Mouse (Mus musculus): Measurements from ENCODE around the gene Onecut1. TPM values are rescaled to one million over a fixed set of nuclear protein-coding genes. Genes with fewer than 3 reads are reported as not detected.

Gene Onecut1
- total and polyA plus RNA-seq, 3 experiments: not detected

DNA sequence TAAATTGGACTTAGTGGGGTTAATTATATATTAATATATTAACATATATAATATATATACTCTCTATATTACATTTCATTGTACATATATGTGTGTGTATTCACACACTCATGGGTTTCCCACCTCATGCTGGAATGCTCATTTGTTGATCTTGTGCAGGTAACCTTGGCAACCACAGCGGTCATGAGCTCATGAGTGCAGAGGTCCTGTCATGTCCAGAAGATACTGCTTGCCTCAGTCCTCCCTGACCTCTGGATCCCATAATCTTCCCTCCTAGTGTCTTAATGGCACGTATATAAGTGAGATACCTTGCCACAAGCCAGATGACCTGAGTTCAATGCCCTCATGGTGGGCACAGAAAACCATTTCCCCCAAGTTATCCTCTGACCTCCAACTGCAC, 16.0 kb downstream of the Onecut1 start:
- no peak overlapping the region for H3K4me3 ChIP-seq (ENCODE audit: control insufficient read depth in 1 of 2, insufficient read depth in 1 of 2, low read depth in 2 of 2, low read length in 2 of 2)
- no peaks in the 10 kb centered on the region for H3K9me3 ChIP-seq (replicated peaks; ENCODE audit: insufficient read depth, low read length)
- TF ChIP-seq POLR2AphosphoS2 (IDR thresholded peaks at IDR 0.05; ENCODE audit: low read length): no peak
- TF ChIP-seq MXI1 (IDR thresholded peaks at IDR 0.05; ENCODE audit: low read depth, low read length): no peak
- TF ChIP-seq TAL1 (IDR thresholded peaks at IDR 0.05; ENCODE audit: low read length): no peak
- TF ChIP-seq CHD1 (IDR thresholded peaks at IDR 0.05; ENCODE audit: low read depth, low read length): no peak
- no peak for TF ChIP-seq SMC3 (IDR thresholded peaks at IDR 0.05; ENCODE audit: low read depth, low read length)
- TF ChIP-seq EP300 (IDR thresholded peaks at IDR 0.05; ENCODE audit: low read depth in 1 of 2, low read length in 2 of 2): no peak
- no peak for TF ChIP-seq ZMIZ1 (IDR thresholded peaks at IDR 0.05; ENCODE audit: low read depth, low read length)
- TF ChIP-seq GATA1 (IDR thresholded peaks at IDR 0.05; ENCODE audit: low read depth, low read length): no peak
- no peak for TF ChIP-seq RCOR1 (IDR thresholded peaks at IDR 0.05; ENCODE audit: low read depth, low read length)
- TF ChIP-seq TCF12 (IDR thresholded peaks at IDR 0.05; ENCODE audit: low read depth, low read length): no peak
- no peak for TF ChIP-seq ELF1 (IDR thresholded peaks at IDR 0.05; ENCODE audit: low read depth, low read length)
- no peak for TF ChIP-seq ZC3H11A (IDR thresholded peaks at IDR 0.05; ENCODE audit: low read depth, low read length)
- no peak for TF ChIP-seq TBP (IDR thresholded peaks at IDR 0.05; ENCODE audit: low read depth, low read length)
- TF ChIP-seq MAZ (IDR thresholded peaks at IDR 0.05; ENCODE audit: low read depth, low read length): no peak
- TF ChIP-seq MAX (IDR thresholded peaks at IDR 0.05; ENCODE audit: low read length): no peak
- no peak for TF ChIP-seq SIN3A (IDR thresholded peaks at IDR 0.05; ENCODE audit: low read length)
- TF ChIP-seq JUND (IDR thresholded peaks at IDR 0.05; ENCODE audit: low read depth, low read length): no peak
- TF ChIP-seq CHD2 (IDR thresholded peaks at IDR 0.05; ENCODE audit: low read length): no peak
- H3K27ac ChIP-seq (ENCODE audit: control insufficient read depth, low read depth, low read length): no peak overlapping the region
- H3K36me3 ChIP-seq (ENCODE audit: control insufficient read depth in 1 of 2, insufficient read depth in 2 of 2, low read length in 2 of 2): no peaks in the 10 kb centered on the region
- no peak overlapping the region for H3K9ac ChIP-seq (ENCODE audit: control insufficient read depth, low read depth, low read length, poor library complexity, severe bottlenecking)
- H3K4me1 ChIP-seq (ENCODE audit: control insufficient read depth in 1 of 2, insufficient read depth in 2 of 2, low read length in 2 of 2): no peaks in the 10 kb centered on the region
- no peaks in the 10 kb centered on the region for H3K79me2 ChIP-seq (ENCODE audit: control insufficient read depth, insufficient read depth, low read length, poor library complexity)
- H3K27me3 ChIP-seq (ENCODE audit: control insufficient read depth in 1 of 2, insufficient read depth in 2 of 2, low read length in 2 of 2): no peaks in the 10 kb centered on the region; a peak in 1 of 4 replicates
- no peak for DNase-seq (ENCODE audit: low read depth, low spot score)

DNA sequence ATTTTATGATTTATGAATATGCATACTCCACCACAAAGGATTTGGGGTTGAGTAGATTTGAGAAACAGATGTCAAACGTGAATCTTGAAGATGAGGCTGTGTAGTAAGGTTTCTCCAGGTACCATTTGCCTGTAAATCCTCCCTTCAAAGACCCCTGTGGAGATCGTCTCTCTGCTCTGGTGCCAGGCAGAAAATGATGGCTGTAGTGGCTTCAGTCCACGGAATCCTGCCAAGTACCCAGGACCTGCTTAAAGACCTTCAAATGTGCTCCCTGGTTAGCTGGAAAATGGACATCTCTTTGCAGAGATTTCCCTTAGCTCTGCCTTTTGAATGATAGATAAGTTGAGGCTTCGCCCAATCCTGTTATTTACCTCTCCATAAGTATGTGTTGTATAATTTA, 26.1 kb downstream of the Onecut1 start:
- no peaks in the 10 kb centered on the region for H3K4me1 ChIP-seq (ENCODE audit: control insufficient read depth in 1 of 2, insufficient read depth in 2 of 2, low read length in 2 of 2)
- DNase-seq (ENCODE audit: low read depth, low spot score): no peak
- H3K9me3 ChIP-seq (replicated peaks; ENCODE audit: insufficient read depth, low read length): no peaks in the 10 kb centered on the region
- TF ChIP-seq ZNF384 (IDR thresholded peaks at IDR 0.05; ENCODE audit: low read depth, low read length) (no peak), ZKSCAN1 (IDR thresholded peaks at IDR 0.05; ENCODE audit: low read depth, low read length) (no peak), UBTF (IDR thresholded peaks at IDR 0.05; ENCODE audit: borderline replicate concordance, insufficient read depth, low read depth, low read length) (no peak), ELF1 (IDR thresholded peaks at IDR 0.05; ENCODE audit: low read depth, low read length) (no peak), SIN3A (IDR thresholded peaks at IDR 0.05; ENCODE audit: low read length) (no peak), GABPA (IDR thresholded peaks at IDR 0.05; ENCODE audit: low read depth, low read length) (no peak), E2F4 (IDR thresholded peaks at IDR 0.05; ENCODE audit: borderline replicate concordance, low read depth, low read length) (no peak), TBP (IDR thresholded peaks at IDR 0.05; ENCODE audit: low read depth, low read length) (no peak), TAL1 (IDR thresholded peaks at IDR 0.05; ENCODE audit: low read length) (no peak), RCOR1 (IDR thresholded peaks at IDR 0.05; ENCODE audit: low read depth, low read length) (no peak), SMC3 (IDR thresholded peaks at IDR 0.05; ENCODE audit: low read depth, low read length) (no peak), MEF2A (IDR thresholded peaks at IDR 0.05; ENCODE audit: extremely low read depth, insufficient replicate concordance, low read depth, low read length, poor library complexity, severe bottlenecking) (no peak), ZC3H11A (IDR thresholded peaks at IDR 0.05; ENCODE audit: low read depth, low read length) (no peak)
- no peak overlapping the region for H3K9ac ChIP-seq (ENCODE audit: control insufficient read depth, low read depth, low read length, poor library complexity, severe bottlenecking)
- no peak overlapping the region for H3K4me3 ChIP-seq (ENCODE audit: control insufficient read depth in 1 of 2, insufficient read depth in 1 of 2, low read depth in 2 of 2, low read length in 2 of 2)
- no peaks in the 10 kb centered on the region for H3K36me3 ChIP-seq (ENCODE audit: control insufficient read depth in 1 of 2, insufficient read depth in 2 of 2, low read length in 2 of 2)
- no peaks in the 10 kb centered on the region for H3K79me2 ChIP-seq (ENCODE audit: control insufficient read depth, insufficient read depth, low read length, poor library complexity)
- no peak overlapping the region for H3K27ac ChIP-seq (ENCODE audit: control insufficient read depth, low read depth, low read length)
- H3K27me3 ChIP-seq (ENCODE audit: control insufficient read depth in 1 of 2, insufficient read depth in 2 of 2, low read length in 2 of 2): peaks cover 0 to 3% of the 10 kb centered on the region in 2 experiments; a peak in 2 of 4 replicates

Data from MEL (cell line).